Mouse (Mus musculus) NIH3T3 (cell line): ENCODE data around the gene Srpr.
A peak's percentile ranks its signal among the peaks of the same experiment; 100 is the strongest.

Experiments
- DNase-seq: peaks from one replicate; pipeline ENCODE4 v3.0.0-alpha.2; 2012; ENCODE audit warnings: low read depth

Gene Srpr

GRCm38 (mm10) chr9:35188700-35189099 lies 11.3 kb upstream of the Srpr start:
- no peak for DNase-seq

DNA sequence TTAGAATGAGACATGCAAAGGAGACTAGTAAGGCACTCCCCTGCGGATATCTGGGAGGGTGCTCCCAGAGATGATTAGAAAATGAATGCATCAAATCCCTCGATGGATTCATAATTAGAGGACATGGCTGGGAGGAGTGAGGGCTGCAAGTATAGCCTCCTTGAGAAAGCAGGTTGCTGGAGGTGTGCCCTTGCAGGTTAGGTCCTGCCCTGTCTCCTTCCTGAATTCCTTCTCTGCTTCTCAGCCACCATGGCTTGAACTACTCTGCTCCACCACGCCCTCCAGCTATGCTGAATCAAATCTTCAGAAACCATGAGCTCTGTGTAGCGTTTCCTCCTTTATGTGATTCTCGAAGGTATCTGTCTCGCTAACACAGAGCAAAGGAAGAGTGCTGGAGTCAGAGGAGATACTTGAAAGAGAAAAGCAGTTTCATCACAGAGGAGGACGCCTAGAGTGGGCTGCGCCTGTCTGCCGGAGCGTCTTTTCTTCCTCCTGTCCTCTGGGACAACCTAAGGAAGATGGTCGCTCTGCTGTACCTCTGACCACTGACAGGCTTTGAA lies 6.9 kb upstream of the Srpr start:
- no peak for DNase-seq

GRCm38 (mm10) chr9:35194048-35194447 lies 5.9 kb upstream of the Srpr start:
- DNase-seq: no peak

GRCm38 (mm10) chr9:35197625-35198024 lies 2.4 kb upstream of the Srpr start:
- no peak for DNase-seq

DNA sequence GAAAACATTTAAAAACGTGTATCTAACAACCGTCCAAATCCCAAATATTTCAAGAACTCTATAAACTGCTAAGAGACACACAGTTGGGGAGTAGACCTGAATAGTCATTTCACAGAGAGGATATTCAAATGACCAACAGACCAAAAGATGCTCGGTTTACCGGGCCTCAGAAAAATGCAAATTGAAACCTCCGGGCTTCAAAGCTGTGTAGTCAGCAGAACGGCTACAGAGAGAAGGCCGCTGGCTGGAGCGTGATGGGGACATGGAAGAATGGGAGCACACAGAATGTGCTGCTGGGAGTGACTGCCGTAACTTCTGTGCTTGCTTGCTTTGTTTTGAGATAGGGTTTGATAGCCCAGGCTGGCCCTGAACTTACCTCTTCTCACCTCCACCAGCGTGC lies 1.6 kb upstream of the Srpr start:
- DNase-seq: no peak

DNA sequence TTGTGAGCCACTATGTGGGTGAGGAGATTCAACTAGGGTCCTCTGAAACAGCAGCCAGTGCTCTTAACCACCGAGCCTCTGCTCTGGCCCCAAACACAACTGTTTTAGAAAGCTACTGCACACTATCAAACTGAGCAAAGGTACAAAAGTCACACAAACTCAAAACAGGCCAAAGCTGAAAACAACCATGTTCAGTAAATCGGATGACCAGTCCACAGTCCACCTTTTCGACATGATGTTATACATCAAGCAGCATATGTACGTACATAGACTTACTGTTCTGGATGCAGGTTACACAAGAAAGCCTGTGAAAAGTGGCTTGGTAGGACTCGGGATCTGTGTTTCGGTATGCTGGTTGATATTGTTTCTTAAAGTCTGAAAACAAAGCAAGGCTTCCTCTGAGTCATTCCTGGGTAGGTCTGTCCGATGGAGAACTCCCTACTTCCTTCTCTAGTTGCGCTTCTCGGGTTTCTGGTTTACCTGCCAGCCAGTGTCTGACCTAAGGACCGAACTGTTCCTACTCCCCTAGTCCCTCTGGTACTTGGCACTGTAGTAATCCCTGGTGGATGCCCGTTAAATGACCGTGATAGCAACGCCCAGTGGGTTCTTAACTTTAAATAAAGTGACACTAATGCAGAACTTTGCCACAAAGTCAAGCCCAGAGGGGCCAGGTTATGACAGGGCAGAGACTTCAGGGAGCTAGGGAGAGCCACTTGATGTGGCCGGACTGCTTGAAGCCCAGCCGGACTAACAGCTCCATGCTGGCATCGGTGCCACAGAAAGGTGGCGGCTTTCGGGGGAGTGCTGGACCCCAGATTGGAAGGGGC lies 817 bp upstream of the Srpr start:
- peak; percentile 23 for DNase-seq

- DNase-seq: no peak
Observed at GRCm38 (mm10) chr9:35200529-35201060, 620 bp downstream of the Srpr start.

GRCm38 (mm10) chr9:35203536-35203935 lies 3.6 kb downstream of the Srpr start:
- no peak for DNase-seq

- DNase-seq: no peak
Observed at GRCm38 (mm10) chr9:35204421-35204820, 4.4 kb downstream of the Srpr start.

DNA sequence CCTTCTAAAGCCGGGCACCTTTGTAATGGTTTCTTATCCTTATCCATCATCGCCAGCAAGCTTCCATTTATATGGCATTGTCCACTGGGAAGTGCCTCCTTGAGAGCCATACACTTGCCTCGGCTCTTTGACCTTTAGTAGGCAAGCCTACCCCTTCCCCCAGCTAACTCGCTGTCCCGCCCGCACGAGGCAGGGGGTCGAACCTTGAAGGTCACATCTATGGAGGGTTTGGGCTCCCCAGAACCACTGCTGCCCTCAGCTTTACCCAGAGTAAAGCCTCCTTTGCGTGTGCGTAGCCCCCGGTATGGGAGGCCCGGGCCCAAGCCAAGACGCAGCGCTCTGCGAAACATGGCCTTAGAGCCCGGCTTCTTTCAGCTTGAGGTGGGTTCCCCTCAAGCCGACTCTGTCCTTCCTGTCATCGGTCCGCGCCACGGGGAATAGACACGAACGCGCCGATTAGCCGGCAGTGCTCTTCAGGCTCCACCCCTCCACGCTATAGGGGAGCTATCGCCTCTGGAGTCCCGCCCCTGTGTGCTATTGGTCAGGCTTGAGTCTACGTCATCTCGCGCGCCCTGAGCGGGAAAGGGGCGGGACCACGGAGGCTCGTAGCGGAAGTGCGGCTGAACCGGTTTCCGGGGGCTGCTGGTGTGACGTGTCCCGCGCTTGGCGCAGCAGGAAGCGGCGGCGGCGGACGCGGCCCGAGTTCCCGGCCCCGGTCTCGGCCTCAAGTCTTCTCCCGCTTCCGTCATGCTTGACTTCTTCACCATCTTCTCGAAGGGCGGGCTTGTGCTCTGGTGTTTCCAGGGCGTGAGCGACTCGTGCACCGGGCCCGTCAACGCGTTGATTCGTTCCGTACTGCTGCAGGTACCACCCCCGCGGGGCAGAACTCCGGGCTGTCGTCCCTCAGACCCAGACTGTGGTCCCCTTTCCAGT lies 10.8 kb downstream of the Srpr start, which contains the start of gene Foxred1:
TSS of gene Foxred1 (minus strand) at position 514 of the 933 bp plus-strand sequence.
- peak; percentile 98 for DNase-seq

GRCm38 (mm10) chr9:35211573-35212511 lies 11.9 kb downstream of the Srpr start:
- DNase-seq: no peak

GRCm38 (mm10) chr9:35217963-35218362 lies 18.0 kb downstream of the Srpr start:
- no peak for DNase-seq

DNA sequence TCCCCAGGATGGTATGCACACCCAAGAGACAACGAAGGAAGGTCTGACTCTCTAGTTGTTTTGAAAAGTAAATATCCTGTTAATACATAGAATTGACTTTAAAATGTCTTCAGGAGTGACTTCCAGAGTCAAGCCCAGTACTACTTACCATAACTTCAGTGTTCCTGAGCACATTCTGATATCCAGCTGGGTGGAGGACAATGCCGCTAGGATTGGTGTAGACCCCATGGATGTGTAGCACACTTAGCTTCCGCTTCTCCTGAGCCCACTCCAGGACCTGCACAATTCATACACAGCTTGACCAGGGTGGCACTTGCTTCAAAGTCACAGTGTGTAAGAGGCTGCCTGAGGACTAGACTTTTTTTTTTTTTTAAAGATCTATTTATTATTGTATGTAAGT lies 23.5 kb downstream of the Srpr start:
- DNase-seq: no peak

- no peak for DNase-seq
Observed at GRCm38 (mm10) chr9:35228671-35229070, 28.7 kb downstream of the Srpr start.

GRCm38 (mm10) chr9:35235996-35236395 lies 36.0 kb downstream of the Srpr start:
- DNase-seq: no peak

GRCm38 (mm10) chr9:35238371-35238770 lies 38.4 kb downstream of the Srpr start:
- no peak for DNase-seq

GRCm38 (mm10) chr9:35238915-35239571 lies 39.1 kb downstream of the Srpr start:
- no peak for DNase-seq

- no peak for DNase-seq
Observed at GRCm38 (mm10) chr9:35239734-35240133, 39.8 kb downstream of the Srpr start.

- no peak for DNase-seq
Observed at GRCm38 (mm10) chr9:35247405-35247804, 47.4 kb downstream of the Srpr start.

GRCm38 (mm10) chr9:35249476-35249875 lies 49.5 kb downstream of the Srpr start:
- peak; percentile 8 for DNase-seq

GRCm38 (mm10) chr9:35257365-35257764 lies 57.4 kb downstream of the Srpr start:
- no peak for DNase-seq
